Mouse (Mus musculus) midbrain, embryonic 15.5 days (tissue): ENCODE measurements around the gene Asb4. TPM values are rescaled to one million over a fixed set of nuclear protein-coding genes. Genes with fewer than 3 reads are reported as not detected.

Experiments used
- ATAC-seq: fragments of 200-750 bp; cut with Nextera tagmentation; replicated peaks from 2 replicates; pipeline ENCODE4 v1.8.0; 2017; ENCODE audit warnings: moderate TSS enrichment
- H3K27ac ChIP-seq: fragments of 300-500 bp; sonication (generic); 2 replicates; pipeline ENCODE4 v1.5.1; 2015; ENCODE audit warnings: mild to moderate bottlenecking, inconsistent platforms
- H3K27me3 ChIP-seq: fragments of 300-500 bp; sonication (generic); replicated peaks from 2 replicates; pipeline ENCODE4 v1.6.1; 2015; ENCODE audit warnings: inconsistent platforms
- H3K36me3 ChIP-seq: fragments of 300-500 bp; sonication (generic); replicated peaks from 2 replicates; pipeline ENCODE4 v1.6.1; 2015; ENCODE audit warnings: inconsistent platforms
- H3K4me1 ChIP-seq: fragments of 300-500 bp; sonication (generic); 2 replicates; pipeline ENCODE4 v1.6.1; 2015; ENCODE audit warnings: inconsistent platforms
- H3K4me2 ChIP-seq: fragments of 300-500 bp; sonication (generic); 2 replicates; pipeline ENCODE4 v1.6.1; 2015; ENCODE audit warnings: inconsistent platforms, mild to moderate bottlenecking, moderate library complexity
- H3K4me3 ChIP-seq: fragments of 300-500 bp; sonication (generic); 2 replicates; pipeline ENCODE4 v1.5.1; 2015; ENCODE audit warnings: mild to moderate bottlenecking, inconsistent platforms
- H3K9ac ChIP-seq: fragments of 300-500 bp; sonication (generic); 2 replicates; pipeline ENCODE4 v1.6.1; 2015; ENCODE audit warnings: mild to moderate bottlenecking, inconsistent platforms
- H3K9me3 ChIP-seq: fragments of 300-500 bp; sonication (generic); 2 replicates; pipeline ENCODE4 v1.6.1; 2016; ENCODE audit warnings: inconsistent platforms
- WGBS: fragments of 180-500 bp; shearing (Covaris S2); methylation state at CpG from one replicate; pipeline ENCODE4 v1.1.7; 2015; ENCODE audit warnings: mixed read lengths; 5-methylcytosine and 5-hydroxymethylcytosine counted together
- polyA plus RNA-seq: library from polyadenylated mRNA; unstranded; fragments of >200 nt; fragmentation: Nextera tagmentation; extraction: Ambion mirVana; gene quantifications from 2 replicates; pipeline ENCODE4 v1.2.1, GENCODE M21; 2015

Gene Asb4
- polyA plus RNA-seq, 1 experiment from 2014 or later: 17.5 TPM

- Histone ChIP-seq H3K4me1 (no peaks in the 10 kb centered on the region), H3K4me3 (no peak overlapping the region), H3K36me3 (no peaks in the 10 kb centered on the region), H3K9me3 (no peaks in the 10 kb centered on the region), H3K27ac (no peak overlapping the region), H3K4me2 (no peak overlapping the region), H3K9ac (no peak overlapping the region), H3K27me3 (no peaks in the 10 kb centered on the region)
- no peak for ATAC-seq
- 97% methylated on average over 4 of the region's 4 CpGs for WGBS
Observed at GRCm38 (mm10) chr6:5429982-5430550, 46.9 kb downstream of the Asb4 start.

GRCm38 (mm10) chr6:5433887-5434286 lies 50.7 kb downstream of the Asb4 start:
- no peak overlapping the region for H3K4me3 ChIP-seq
- no peak for ATAC-seq
- 71% methylated on average over 2 of the region's 2 CpGs for WGBS

DNA sequence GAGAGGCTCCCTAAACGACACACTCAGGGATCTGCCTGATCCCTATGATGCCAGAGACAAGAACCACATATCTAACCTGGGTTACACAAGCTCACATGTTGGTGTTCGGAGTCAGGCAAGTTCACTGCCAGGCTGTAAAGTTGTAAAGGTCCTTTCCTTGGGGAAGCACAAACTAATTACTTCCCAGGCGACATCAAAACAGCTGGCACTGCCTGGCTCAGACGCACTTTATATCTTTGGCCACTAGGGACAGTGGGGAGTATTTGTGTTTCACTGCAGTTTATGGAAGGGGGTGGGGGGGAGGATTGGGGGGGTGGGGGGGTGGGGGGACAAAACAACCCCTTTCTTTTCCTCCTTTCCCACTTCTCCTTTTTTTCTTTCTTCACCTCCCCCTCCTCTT lies 54.6 kb downstream of the Asb4 start:
- Histone ChIP-seq H3K4me3 (no peak overlapping the region), H3K36me3 (no peaks in the 10 kb centered on the region), H3K4me2 (no peak overlapping the region), H3K27ac (no peak overlapping the region), H3K4me1 (peaks cover 3% of the 10 kb centered on the region), H3K9me3 (no peaks in the 10 kb centered on the region), H3K9ac (no peak overlapping the region), H3K27me3 (no peaks in the 10 kb centered on the region)
- 54% methylated on average over 4 of the region's 4 CpGs for WGBS
- no peak for ATAC-seq

More at GRCm38 (mm10) chr6:5433887-5434286, 50.7 kb downstream of the Asb4 start:
- Histone ChIP-seq H3K36me3 (no peaks in the 10 kb centered on the region), H3K9ac (no peak overlapping the region), H3K4me2 (no peak overlapping the region), H3K27me3 (no peaks in the 10 kb centered on the region), H3K27ac (no peak overlapping the region), H3K4me1 (no peaks in the 10 kb centered on the region), H3K9me3 (no peaks in the 10 kb centered on the region)

DNA sequence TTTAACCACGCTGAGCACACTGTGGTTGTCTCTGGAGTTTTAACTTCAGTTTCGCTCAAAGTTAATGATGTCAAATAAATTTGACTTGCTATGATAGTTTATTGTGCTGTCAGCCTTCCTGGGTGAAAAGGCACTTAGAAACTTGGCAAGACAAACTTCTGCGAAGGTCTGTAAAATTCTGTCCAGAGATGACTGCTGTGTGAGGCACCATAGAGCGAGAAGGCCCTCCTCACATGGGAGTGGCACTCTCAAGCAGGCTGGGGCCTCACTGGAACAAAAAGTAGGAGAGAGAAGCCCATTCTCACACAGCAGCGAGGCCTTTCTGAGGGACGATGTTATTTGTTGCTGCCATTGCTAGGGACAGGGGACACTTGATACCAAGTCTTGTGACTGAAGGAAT lies 58.0 kb downstream of the Asb4 start:
- H3K4me2 ChIP-seq: no peak overlapping the region
- H3K36me3 ChIP-seq: no peaks in the 10 kb centered on the region
- 89% methylated on average over 6 of the region's 6 CpGs for WGBS
- no peaks in the 10 kb centered on the region for H3K27me3 ChIP-seq
- H3K9me3 ChIP-seq: no peaks in the 10 kb centered on the region
- no peak overlapping the region for H3K4me3 ChIP-seq
- H3K4me1 ChIP-seq: peaks cover 7% of the 10 kb centered on the region
- ATAC-seq: no peak
- no peak overlapping the region for H3K27ac ChIP-seq
- no peak overlapping the region for H3K9ac ChIP-seq

DNA sequence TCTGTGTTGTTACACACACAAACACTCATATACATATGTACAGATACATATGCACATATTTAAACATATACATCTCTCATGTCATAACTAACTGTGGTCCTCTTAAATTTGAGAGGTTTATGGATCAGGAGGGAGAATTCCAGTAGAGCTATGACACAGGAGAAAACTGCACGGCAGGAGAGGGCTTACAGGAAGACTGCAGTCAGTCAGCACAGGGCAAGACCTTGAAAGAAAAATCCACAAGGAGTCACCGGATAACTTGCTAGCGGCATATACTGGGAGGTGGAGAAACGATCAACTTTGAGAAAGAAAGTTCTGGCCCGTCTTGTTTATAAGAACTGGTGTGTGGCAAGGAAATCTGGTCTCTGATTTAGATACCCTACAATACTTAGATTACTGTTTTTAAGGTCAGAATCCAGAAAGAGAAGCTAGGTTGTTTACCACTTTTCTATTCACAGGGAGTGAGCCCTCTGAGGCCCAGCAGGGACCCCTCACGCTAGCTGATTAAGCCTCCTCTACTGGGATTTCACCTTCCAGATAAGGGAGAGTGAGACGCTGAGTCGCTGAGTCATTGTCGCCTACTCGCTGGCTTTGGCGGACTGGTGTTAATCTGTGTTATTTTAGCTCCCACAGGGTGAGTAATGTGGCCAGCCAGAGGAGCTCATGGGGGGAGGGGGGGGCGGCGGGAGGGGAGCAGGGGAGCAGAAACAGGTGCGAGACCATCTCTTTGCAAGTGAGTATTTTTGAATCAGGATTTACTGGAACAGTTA lies 59.3 kb downstream of the Asb4 start:
- no peaks in the 10 kb centered on the region for H3K36me3 ChIP-seq
- H3K4me3 ChIP-seq: no peak overlapping the region
- H3K27ac ChIP-seq: no peak overlapping the region
- H3K4me2 ChIP-seq: no peak overlapping the region
- H3K9ac ChIP-seq: no peak overlapping the region
- no peaks in the 10 kb centered on the region for H3K9me3 ChIP-seq
- no peaks in the 10 kb centered on the region for H3K27me3 ChIP-seq
- peaks cover 7% of the 10 kb centered on the region for H3K4me1 ChIP-seq
- 7% methylated on average over 13 of the region's 14 CpGs for WGBS
- ATAC-seq: no peak

GRCm38 (mm10) chr6:5443104-5443863 lies 60.1 kb downstream of the Asb4 start:
- ATAC-seq: no peak
- Histone ChIP-seq H3K4me2 (no peak overlapping the region), H3K9me3 (no peaks in the 10 kb centered on the region), H3K27me3 (no peaks in the 10 kb centered on the region), H3K4me1 (peaks cover 7% of the 10 kb centered on the region), H3K27ac (no peak overlapping the region), H3K9ac (no peak overlapping the region), H3K36me3 (no peaks in the 10 kb centered on the region), H3K4me3 (no peak overlapping the region)
- whole genome bisulfite sequencing: 19% methylated on average over 13 of the region's 13 CpGs

DNA sequence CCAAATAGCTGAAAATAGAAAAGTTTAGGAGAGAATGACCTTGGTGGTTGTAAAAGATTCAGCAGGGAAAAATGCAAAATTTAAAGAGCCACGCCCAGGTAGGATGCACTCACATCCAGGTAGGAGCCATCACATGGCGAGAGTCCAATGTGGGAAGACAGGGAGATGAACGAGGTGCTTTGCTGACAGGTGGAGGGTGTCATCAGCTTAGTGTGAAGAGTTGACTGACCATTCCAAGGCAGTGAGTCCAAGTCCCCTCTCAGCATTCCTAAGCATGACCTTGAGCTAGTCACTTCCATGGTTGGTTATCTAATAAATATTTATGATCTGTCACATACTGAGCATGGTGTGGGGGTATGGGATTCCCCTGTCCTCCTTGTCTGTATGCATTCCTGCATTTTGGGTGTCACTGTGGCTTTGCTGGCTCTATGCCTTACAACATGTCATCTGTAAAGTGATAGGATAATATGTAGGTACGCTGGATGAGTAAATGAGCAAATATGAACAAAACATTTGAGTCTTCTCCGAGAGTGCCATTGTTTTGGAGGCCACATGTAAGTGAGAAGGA lies 61.2 kb downstream of the Asb4 start:
- Histone ChIP-seq H3K27ac (no peak overlapping the region), H3K4me3 (no peak overlapping the region), H3K9ac (no peak overlapping the region), H3K9me3 (no peaks in the 10 kb centered on the region), H3K4me1 (peaks cover 7% of the 10 kb centered on the region), H3K4me2 (no peak overlapping the region), H3K36me3 (no peaks in the 10 kb centered on the region), H3K27me3 (no peaks in the 10 kb centered on the region)
- 96% methylated on average over 5 of the region's 5 CpGs for WGBS
- ATAC-seq: no peak

DNA sequence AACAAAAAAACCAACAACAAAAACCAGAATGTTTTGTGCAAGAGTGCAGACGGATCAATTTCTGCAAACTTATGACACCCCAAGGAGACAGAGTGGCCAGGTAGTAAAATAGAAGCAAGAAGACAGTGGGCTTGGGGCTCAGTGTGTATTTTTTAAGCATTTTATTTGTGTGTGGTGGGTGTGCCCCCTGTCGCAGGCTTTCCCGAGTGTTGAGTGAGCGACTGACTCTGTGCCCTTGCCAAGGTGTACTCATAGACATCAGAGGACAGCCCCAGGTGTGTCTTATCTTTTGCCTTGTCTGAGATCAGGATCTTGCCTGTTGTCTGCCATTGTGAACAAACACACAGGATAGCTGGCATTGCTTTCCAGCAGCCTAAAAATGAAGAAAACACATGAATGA lies 63.8 kb downstream of the Asb4 start:
- H3K9ac ChIP-seq: no peak overlapping the region
- H3K36me3 ChIP-seq: no peaks in the 10 kb centered on the region
- no peak for ATAC-seq
- WGBS: 82% methylated on average over 4 of the region's 4 CpGs
- no peaks in the 10 kb centered on the region for H3K9me3 ChIP-seq
- no peak overlapping the region for H3K27ac ChIP-seq
- no peak overlapping the region for H3K4me2 ChIP-seq
- H3K4me1 ChIP-seq: peaks cover 7% of the 10 kb centered on the region
- H3K27me3 ChIP-seq: no peaks in the 10 kb centered on the region
- H3K4me3 ChIP-seq: no peak overlapping the region

GRCm38 (mm10) chr6:5447546-5447945 lies 64.4 kb downstream of the Asb4 start:
- Histone ChIP-seq H3K36me3 (no peaks in the 10 kb centered on the region), H3K27ac (no peak overlapping the region), H3K9me3 (no peaks in the 10 kb centered on the region), H3K4me1 (peaks cover 7% of the 10 kb centered on the region), H3K4me2 (no peak overlapping the region), H3K27me3 (no peaks in the 10 kb centered on the region), H3K9ac (no peak overlapping the region), H3K4me3 (no peak overlapping the region)
- no peak for ATAC-seq
- 14% methylated on average over 6 of the region's 6 CpGs for WGBS

DNA sequence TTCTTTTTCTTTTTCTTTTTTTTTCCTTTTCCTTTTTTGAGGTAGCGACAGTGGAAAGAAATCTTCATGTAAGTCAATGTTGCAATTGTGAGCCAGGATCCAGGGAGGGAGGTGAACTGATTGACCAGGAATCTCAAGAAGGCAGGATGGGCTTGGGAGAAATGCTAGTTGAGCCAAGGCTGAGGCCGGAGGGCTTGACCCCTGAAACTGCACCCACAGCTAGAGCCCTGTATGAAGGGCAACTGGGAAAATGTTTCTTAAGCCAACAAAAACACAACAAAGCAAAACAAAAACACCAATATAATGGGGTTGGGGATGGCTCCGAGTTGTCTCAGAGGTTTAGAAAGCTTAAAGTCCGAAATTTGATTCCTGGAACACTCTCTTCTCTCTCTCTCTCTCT lies 65.2 kb downstream of the Asb4 start:
- H3K4me3 ChIP-seq: no peak overlapping the region
- H3K4me1 ChIP-seq: 0 out of 2 replicates have a peak, but pooled peaks cover under 1% of the 10 kb centered on the region
- no peaks in the 10 kb centered on the region for H3K36me3 ChIP-seq
- H3K9me3 ChIP-seq: no peaks in the 10 kb centered on the region
- no peak overlapping the region for H3K4me2 ChIP-seq
- H3K27me3 ChIP-seq: no peaks in the 10 kb centered on the region
- 55% methylated on average over 4 of the region's 4 CpGs for WGBS
- no peak overlapping the region for H3K27ac ChIP-seq
- H3K9ac ChIP-seq: no peak overlapping the region
- no peak for ATAC-seq

DNA sequence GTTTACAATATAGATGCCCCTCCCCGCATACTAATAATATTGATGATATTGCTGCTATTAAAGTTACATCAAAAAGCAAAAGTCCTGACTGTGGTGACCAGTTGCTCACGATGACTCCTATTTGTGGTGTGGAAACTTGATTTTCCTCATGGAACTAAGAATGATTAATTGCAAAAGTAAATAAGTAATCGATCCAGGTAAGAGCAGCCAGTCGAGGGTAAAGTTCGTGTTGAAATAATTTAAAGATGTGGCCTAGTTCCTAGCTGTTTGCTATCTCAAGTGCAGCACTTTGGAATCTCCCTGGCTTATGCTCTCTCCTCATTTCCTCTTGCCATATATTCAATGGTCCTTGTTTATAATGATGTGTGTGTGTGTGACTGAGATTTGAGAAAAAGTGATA lies 66.7 kb downstream of the Asb4 start:
- Histone ChIP-seq H3K9me3 (no peaks in the 10 kb centered on the region), H3K27ac (no peak overlapping the region), H3K4me1 (no peaks in the 10 kb centered on the region), H3K9ac (no peak overlapping the region), H3K4me2 (no peak overlapping the region), H3K27me3 (no peaks in the 10 kb centered on the region), H3K36me3 (no peaks in the 10 kb centered on the region), H3K4me3 (no peak overlapping the region)
- WGBS: 94% methylated on average over 5 of the region's 5 CpGs
- ATAC-seq: no peak

- 87% methylated on average over 3 of the region's 3 CpGs for WGBS
- Histone ChIP-seq H3K36me3 (no peaks in the 10 kb centered on the region), H3K4me3 (no peak overlapping the region), H3K9ac (no peak overlapping the region), H3K4me2 (no peak overlapping the region), H3K27me3 (no peaks in the 10 kb centered on the region), H3K9me3 (no peaks in the 10 kb centered on the region), H3K4me1 (no peaks in the 10 kb centered on the region), H3K27ac (no peak overlapping the region)
- ATAC-seq: no peak
Observed at GRCm38 (mm10) chr6:5455836-5456235, 72.7 kb downstream of the Asb4 start.
